Mouse (Mus musculus): ENCODE measurements around the gene Map4k3.
A peak's percentile ranks its signal among the peaks of the same experiment; 100 is the strongest.

GRCm38 (mm10) chr17:80756043-80756442 is 27.8 kb upstream of the Map4k3 start:
- TF ChIP-seq CTCF (IDR thresholded peaks at IDR 0.05), result no peak
- 0 out of 2 replicates have a peak, but pooled peaks have one; percentile 22 for TF ChIP-seq EP300 (IDR thresholded peaks at IDR 0.05)

All from lung, postnatal 0 days (tissue).